Mouse (Mus musculus): Measurements from ENCODE around the gene Clps. TPM values are rescaled to one million over a fixed set of nuclear protein-coding genes. Genes with fewer than 3 reads are reported as not detected.
"Not testable (repeated sequence)": the region's sequence is repeated elsewhere in the genome, so short reads cannot be mapped to it uniquely, and the experiment has no call there.

The Clps gene
- total RNA-seq, 2 experiments from 2014 or later = 0.56 to 1,299 TPM

DNA sequence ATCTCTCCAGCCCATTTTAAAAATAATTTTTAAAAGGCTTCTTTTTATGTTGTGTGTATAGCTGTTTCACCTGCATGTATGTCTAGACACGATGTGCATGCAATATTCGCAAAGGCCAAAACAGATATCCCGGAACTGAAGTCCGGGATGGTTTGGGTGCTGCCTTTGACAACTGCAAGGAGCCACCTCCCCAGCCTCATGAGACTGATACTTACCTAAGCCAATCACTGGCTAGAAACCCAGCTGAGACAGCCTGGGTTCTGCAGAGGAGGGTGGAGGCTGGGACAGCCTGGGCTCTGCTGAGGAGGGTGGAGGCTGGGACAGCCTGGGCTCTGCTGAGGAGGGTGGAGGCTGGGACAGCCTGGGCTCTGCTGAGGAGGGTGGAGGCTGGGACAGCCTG is 6.5 kb downstream of the Clps start:
- not testable (repeated sequence) for DNase-seq (ENCODE audit: low spot score in 2 of 2)

DNA sequence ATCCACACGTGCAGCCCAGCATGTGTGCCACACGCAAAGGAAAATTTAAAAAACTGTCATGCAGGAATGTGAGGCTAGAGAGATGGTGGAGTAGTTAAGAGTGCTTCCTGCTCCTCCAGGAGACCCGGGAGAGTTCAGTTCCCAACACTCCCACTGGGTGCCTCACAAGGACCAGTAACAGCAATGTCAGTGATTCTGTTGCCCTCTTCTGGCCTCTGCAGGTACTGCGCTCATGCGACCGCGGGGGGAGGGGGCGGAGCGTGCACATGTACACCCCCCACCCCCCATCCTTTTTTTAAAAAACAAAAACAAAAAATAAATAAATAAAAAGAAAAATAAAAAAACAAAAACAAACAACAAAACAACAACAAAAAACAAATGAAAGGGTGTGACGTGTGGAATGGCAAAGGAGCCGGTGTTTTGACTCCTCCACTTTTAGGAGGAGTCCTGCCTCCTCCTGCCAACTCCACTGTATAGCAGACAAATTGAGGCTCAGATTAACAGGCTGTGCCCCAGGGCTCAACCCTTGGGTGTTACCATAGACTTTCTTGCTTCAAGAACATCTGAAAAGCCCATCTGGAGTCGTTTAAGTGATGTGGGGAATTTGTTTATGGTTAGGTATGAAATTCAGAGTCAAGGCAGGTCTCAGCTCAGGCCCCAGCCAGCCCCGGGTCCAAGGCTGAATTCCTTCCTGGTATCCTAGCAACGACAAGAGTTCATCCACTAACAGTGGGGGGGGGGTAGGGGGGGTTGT is 7.3 kb downstream of the Clps start:
- DNase-seq (ENCODE audit: low spot score in 2 of 2) = peak; percentile 47 to 60

DNA sequence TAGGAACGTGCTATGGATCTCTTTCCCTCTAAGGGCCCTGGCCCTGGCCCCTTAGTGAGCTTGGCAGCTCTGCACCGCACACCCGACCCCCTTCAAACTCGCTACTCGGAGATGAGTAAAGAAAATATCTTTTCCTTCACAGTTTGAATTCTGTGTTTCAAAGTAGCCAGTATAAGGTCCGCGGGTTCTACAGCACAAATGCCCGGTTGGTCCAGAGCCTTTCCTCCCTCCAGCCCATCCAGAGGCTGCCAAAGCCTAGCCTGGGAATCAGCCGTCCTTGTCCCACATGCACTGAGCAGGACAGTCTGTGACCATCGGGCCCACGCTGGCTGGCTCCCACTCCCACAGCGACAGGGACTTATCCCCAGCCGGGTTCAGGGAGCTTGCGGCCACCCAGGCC is 11.5 kb downstream of the Clps start, which contains the start of gene Clpsl2:
TSS of gene Clpsl2 (plus strand) at position 301 of the 400 bp plus-strand sequence.
- DNase-seq (ENCODE audit: low spot score in 2 of 2) = no peak

DNA sequence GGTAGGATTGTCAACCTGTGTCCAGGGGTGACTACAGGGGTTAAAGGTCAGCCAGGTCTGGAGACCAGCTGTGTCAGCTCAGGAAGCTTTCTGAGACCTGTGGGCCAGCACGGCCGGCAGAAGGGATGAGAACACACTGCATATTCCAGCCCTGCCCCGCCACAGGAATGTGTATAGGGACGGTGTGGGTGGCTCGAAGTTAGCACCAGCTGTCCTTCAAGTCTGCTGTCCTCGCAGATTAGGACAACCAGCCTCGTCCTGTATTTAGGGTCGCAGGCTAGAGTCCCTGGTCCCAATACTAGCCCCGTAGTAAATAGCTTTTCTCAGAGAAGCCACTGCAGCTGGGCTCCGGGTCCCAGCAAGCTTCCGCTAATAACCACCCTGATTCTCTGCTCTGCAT is 12.0 kb downstream of the Clps start:
- no peak for DNase-seq (ENCODE audit: low spot score in 2 of 2)

DNA sequence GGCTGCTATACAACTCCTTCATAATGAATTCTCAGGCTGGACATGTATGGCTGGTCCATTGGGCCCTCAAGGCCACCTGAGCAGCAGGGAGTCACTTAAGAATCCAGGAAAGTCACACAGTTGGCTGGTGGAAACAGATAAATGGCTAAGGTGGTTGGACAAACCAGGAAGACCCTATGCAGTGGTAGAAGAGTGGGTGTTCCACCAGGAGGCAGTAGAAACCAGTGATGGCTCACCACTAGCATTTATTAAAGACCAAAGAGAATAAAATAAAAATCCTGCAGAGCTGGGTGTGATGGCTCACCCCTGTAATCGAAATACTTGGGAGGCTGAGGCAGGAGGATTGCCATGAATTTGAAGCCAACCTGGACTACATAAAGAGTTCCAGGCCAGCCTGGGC is 13.6 kb downstream of the Clps start:
- DNase-seq (ENCODE audit: low spot score in 2 of 2) = no peak

DNA sequence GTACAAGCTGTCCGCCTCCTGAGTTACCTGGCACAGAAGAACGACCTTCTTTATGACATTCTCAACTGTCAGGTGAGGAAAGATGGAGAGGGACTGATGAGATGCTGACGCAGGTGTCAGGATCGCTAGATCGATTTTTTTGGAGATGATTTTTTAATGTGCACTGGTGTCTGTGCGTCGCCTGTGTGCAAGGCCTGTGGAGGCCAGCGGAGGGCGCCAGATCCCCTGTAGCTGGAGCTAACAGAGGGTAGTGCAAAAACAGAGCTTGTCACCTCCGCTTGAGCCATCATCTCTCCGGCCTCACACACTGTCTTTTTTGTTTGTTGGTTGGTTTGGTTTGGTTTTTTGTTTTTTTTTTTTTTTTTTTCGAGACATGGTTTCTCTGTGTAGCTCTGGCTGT is 22.7 kb downstream of the Clps start:
- DNase-seq (ENCODE audit: low spot score in 2 of 2) = no peak

DNA sequence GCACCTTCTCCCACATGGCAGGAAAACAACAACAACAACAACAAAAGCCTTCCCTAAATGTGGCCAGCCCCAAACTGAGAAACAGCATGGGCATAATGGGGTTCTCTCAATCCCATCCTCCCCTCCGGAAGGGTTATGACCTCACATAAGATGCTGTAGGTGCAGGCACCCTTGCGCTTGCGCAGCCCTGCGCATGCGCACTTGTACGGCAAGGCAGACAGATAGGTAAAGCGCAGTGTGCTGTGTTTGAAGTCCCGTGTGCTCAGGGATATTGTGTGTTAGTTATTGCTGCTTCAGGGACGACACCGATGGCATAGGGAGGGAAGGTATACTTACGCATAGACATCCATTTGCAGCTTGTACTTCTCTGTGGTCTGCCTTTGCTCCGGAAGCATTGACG is 27.2 kb downstream of the Clps start:
- DNase-seq (ENCODE audit: low spot score in 2 of 2) = no peak

DNA sequence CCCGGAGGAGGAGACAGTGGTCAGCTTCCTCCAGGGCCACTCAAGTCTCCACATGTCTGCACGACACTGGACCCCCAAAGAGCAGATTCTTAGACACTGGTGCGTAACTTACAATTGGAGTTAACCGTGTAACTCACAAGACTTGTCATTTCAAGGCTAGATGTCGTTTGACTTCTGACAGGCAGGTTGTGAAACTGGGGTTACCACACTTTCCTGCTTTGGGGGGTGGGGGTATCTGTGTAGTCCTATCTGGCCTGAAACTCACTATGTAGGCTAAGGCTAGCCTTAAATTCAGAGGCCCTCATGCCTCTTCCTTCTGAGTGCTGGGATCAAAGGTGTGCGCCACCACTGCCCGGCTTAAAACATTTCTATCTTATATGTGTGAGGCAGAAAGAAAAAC is 28.0 kb downstream of the Clps start:
- no peak for DNase-seq (ENCODE audit: low spot score in 2 of 2)

DNA sequence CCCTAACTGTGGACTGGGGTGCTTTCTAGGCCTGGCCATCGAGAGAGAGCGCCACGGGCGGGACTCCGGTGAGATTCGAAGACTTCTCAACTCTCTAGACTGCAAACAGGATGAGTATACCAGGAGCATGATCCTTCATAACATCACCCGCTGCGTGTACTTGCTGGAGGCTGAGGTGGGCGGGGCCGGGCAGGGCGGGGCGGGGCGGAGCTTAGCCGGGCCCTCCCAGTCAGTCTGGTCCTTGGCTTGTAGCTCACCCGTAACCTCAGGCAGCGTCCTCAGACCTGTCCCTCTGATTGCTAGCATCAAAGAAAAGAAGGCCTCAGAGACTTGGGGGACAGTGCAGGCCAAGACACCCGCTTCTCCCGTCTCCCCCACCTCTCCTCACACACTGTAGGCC is 28.6 kb downstream of the Clps start:
- DNase-seq (ENCODE audit: low spot score in 2 of 2) = no peak

DNA sequence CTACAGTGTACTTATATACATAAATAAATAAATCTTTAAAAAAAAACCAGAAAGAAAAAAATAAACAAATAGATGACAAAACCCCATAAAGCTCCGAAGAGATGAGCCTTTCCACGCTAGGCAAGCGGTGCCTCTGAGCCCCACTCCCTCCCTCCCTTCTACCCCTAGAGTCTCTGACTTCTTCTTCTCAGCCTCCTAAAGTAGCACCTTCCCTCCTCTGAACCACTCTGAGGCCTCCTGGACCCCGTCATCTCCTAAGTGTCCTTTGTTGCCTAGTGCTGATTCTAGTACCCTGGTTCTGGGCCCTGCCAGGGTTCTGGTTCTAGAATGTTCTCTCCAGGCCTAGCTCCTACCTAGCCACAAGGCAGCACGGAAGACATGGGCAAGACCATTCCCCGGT is 30.1 kb downstream of the Clps start, which contains the start of gene Armc12:
TSS of gene Armc12 (plus strand) at position 301 of the 400 bp plus-strand sequence.
- no peak for DNase-seq (ENCODE audit: low spot score in 2 of 2)

DNA sequence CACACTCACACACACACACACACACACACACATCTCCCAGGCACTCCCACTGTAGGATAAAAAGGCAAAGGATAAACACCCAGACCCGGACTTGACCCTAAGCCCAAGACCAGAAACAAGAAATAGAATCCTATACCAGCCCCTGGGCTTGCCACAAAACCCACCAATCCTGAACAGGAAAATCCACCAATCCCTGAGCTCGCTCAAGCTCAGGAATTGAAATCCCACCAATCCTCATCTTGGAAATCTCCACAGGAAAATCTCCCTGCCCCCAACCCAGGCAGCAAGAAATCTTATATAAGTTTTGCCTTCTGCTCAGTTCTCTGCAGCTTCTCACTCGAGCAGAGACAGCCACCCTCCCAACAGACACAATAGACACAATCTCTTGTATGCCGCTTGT is 31.4 kb downstream of the Clps start:
- DNase-seq (ENCODE audit: low spot score in 2 of 2) = no peak

DNA sequence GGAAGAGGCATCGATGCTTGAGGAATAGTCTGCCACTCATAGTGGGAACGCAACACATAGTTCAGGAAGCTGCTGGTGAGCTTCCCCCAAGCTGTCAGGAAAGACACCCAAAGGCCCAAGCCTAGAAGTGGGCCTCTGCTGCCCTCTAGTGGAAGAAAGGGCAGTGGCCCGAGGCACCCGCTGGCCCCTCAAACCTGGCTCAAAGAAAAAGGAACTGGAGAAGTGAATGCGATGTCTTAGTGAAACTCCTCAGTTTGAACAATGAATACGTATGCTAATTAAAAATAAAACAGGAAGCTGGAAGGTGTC is 32.6 kb downstream of the Clps start:
- peak; percentile 68 to 82 for DNase-seq (ENCODE audit: low spot score in 2 of 2)

DNA sequence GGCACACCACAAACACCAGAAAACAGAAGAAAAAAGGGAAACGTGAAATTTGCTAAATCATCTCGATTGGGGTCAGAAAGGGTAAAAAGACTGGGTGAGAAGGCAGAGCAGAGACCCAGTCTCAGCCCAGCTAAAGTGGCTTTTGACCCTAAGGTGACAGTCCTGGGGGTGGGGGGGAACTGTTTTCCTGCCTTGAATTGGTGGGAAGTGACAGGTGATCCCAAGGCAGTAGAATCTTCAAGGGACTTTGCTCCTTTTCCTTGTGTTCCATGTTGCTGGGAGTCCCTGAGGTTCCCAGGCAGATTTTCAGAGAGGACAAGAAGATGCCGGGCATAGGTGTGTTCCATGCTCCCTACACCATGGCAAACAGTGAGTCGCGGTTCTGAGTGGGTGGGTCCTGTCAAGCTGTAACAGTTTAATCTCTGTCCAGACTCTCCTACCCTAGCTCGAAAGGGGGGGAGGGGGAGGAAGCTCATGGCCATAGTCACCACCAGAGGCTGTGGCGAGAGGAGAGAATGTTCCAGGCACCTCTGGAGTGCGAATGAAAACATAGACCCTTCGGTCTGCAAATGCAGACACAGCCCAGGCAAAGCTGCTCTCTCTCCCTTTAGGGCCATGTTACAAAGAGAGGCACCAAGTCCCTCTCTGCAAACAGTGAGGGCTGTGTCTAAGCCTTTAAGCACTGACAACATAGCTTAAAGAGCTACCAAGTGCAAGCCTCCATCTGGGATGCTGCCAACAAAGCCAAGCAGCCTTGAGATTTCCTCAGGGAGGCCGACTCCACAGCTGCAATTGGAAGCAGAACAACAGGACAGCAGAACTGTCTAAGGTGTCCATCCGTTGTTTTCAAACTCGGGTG is 33.2 kb downstream of the Clps start:
- DNase-seq (ENCODE audit: low spot score in 2 of 2) = peak in 1 of 2 experiments; percentile 47

DNA sequence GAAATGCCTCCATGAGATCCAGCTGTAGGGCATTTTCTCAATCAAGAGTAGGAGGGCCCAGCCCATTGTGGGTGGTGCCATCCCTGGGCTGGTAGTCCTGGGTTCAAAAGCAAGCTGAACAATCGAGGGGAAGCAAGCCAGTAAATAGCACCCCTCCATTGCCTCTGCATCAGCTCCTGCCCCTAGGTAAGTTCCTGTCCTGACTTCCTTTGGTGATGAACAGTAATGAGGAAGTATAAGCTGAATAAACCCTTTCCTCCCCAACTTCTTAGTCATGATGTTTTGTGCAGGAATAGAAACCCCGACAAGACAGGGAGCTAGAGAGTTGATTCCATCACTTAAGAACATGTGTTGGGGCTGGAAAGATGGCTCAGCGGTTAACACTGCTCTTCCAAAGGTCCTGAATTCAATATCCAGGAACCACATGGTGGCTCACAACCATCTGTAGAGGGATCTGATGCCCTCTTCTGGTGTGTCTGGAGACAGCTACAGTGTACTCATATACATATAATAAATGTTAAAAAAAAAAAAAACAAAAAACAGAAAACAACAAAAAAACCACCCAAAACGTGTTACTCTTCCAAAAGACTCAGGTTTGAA is 35.6 kb downstream of the Clps start:
- no peak for DNase-seq (ENCODE audit: low spot score in 2 of 2)

DNA sequence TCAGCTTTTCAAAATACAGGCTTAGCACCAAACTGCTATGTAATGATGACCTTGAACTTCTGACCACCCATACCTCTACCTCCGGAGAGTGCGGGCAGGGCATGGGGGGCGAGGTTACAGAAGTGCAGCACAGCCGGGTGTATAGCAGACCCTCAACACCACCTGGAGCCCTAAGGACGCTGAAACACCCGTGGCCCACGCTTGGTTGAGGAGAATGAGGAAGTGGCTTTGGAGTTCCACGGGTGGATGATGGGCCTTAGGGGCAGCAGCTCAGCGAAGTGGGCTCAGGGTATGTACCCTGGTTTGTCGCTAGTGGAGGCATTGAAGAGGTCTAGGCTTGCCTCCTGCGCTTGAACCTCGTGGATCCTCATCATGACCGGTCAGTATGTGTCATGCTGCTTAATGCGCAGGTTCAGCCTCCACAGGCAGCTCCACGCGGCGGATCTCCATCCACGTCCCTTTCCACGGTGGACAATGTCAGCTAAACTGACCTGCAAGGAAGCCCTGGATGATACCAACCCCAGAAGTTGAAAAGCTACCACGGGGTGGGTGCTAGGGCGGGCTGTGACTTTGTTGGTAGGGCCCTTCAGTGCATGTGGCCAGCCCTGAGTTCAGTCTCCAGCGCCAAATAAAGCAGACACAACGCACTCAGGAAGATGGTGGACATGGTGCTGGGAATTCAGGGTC is 36.4 kb downstream of the Clps start:
- no peak for DNase-seq (ENCODE audit: low spot score in 2 of 2)

DNA sequence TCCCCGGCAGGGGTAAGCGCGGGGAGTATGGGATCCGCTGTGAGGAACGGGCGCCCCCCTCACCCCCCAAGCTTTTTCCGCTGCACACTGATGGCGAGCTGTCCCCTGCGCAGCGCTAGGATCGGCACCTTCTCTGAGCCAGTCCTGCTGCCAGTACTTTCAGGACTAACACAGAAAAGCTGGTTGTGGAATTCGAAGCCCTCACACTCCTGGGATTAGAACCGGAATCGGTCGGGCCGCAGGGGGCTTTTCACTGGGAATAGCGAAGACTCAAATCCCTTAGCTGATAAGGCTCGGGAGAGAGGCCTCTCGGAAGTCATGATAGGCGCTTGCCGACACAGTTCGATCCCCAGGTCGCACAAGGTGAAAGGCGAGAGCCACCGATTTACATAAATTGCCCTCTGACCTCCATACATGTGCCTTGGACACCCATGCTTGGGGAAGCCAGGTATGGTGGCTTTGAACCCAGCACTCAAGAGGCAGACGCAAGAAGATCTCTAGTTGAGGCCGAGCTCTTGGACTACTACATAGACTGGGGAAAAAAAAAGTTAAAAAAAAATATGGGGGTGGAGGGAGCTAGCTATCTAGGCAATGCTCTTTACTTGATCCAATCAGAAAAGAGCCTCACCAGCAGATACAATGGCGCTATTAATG is 37.1 kb downstream of the Clps start:
- DNase-seq (ENCODE audit: low spot score in 2 of 2) = no peak

DNA sequence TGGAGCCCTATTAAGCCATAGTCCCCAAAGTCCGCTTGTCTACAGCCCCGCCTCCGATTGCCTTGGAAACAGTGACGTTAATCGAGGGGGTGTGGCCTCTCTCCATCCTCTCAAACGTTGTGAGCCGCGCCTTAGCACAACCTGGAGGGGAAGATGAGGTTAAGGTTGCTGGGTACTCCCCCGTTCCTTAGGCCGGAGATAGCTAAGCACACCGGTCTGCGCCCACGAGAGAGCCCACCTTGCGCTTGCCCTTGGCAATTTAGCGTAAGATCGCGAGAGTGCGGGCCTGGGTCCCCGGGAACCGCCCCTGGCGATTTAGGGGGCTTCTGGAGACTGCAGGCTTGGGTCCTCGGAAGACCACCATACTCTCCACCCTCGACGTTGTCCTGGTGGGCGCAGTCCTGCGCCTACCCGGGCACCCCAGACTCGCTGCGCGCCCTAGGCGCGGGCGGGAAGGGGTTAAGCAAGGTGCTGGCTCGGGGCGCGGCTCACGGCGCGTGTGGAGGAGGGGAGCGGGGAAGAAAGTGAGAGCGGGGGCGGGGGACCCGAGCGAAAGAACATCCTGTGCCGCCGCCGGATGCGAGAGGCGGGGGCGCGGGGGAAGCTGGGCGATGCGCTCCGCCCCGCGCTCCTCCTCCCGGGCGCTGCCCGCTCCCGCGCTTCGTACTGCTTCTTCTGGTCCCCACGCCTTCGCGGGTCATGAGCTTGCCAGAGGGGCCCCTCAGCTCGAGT is 37.8 kb downstream of the Clps start:
- peak; percentile 60 to 79 for DNase-seq (ENCODE audit: low spot score in 2 of 2)

DNA sequence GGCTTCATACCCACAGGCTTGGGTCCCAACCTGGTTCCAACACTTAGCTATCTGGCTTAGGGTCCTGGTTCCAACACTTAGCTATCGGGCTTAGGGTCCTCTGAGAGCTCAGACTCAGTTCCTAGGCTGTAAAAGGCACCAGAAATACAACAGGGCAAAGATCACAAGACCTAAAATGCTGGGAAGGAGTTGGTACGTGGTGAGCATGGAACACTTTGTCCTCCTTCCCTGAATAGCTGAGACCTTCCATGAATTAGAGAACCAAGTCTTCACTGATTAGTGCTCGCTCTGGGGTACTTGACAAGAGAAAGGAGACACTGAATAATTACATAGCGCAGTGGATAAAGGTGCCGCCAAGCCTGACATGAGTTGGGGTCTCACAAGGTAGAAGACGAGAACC is 38.6 kb downstream of the Clps start:
- DNase-seq (ENCODE audit: low spot score in 2 of 2) = no peak

DNA sequence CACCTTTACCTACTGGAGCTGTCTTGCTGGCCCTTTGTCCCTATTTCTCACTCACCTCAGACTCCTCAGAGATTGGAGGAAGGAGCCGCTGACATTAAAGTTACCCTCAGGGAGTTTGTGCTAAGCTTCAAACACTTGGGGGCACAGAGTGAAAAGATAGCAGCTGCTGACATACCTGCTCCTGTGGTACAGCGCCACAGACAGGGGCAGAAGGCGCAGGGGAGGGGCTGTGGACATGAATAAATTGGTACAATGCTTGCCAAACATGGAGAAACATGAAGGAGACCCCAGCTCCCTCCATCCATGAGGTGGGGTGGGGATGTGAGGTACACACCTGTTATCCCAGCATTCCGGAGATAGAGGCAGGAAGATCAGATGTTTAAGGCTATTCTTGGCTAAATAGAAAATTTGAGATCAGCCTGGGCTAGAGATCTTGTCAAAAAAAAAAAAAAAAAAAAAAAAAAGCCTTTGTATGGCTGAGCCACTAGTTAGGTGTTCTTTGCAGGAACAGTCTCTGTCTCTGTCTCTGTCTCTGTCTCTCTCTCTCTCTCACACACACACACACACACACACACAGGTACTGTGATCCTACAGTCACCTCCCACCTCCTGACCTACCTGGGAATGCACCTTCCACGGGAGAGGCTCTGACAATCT is 39.4 kb downstream of the Clps start:
- no peak for DNase-seq (ENCODE audit: low spot score in 2 of 2)

DNA sequence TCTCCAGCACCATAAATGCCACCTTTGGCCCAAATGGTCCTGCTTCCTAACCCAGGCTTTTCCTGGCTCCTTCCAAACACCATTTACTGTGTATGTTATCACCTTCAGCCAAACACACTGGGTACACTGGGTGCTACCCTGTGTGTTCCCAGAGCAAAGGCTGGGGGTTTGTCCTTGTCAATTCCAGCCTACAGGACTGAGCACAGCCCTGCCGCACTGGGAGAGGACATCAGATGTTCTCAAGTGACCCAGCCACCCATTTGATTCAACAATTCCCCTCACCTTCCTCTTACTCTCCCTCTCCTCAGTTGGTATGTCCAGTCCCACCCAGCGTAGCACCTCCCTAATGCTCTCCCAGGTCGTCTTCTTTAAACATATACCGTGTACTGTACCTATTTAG is 40.0 kb downstream of the Clps start:
- no peak for DNase-seq (ENCODE audit: low spot score in 2 of 2)
